Mouse (Mus musculus): ENCODE results near the gene Ang6. TPM values are rescaled to one million over a fixed set of nuclear protein-coding genes. Genes with fewer than 3 reads are reported as not detected.
"Not testable (repeated sequence)": the region's sequence is repeated elsewhere in the genome, so short reads cannot be mapped to it uniquely, and the experiment has no call there.

The Ang6 gene
- polyA plus RNA-seq (2015; fragmentation: Nextera tagmentation; extraction: Ambion mirVana): not detected in 2 replicates

DNA sequence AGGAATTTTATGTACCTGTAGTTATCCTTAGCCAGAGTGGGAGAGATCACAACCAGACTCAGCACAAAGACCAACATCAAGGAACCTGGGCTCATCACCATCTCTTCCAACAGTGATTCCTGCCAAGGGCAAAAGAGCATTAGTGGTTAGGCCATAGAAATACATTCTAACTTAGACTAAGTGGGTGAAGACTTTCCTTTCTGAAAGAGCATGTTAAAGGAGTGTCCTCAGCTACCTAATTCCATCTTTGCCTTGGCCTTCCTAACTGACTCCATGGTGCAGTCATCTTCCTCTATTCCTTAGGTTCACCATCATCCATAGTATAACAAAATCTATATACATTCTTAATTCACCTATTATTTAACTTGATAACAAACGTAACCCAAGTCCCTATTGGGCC is at the start of gene Ang6:
Gene Ang6 (minus strand): TSS at position 101 of the 400 bp plus-strand sequence.
- Histone ChIP-seq H3K4me2 (ENCODE audit: low read depth, low read length) (no peak within 1 kb of the TSS), H3K9me3 (ENCODE audit: control insufficient read depth, low read length) (no peaks in the 10 kb centered on the region), H3K4me1 (replicated peaks; ENCODE audit: control insufficient read depth, insufficient read depth, low read length) (no peaks in the 10 kb centered on the region), H3K27ac (ENCODE audit: low read length) (no peak within 1 kb of the TSS), H3K4me3 (ENCODE audit: low read length) (no peak within 1 kb of the TSS), H3K36me3 (ENCODE audit: control insufficient read depth, insufficient read depth, low read length) (no peaks in the 10 kb centered on the region), H3K9ac (ENCODE audit: low read length) (no peak within 1 kb of the TSS), H3K27me3 (ENCODE audit: control insufficient read depth, insufficient read depth, low read depth, low read length) (no peaks in the 10 kb centered on the region)
- no peak for ATAC-seq (ENCODE audit: low read depth)
- 80% methylated on average over 1 of the region's 1 CpGs for WGBS

GRCm38 (mm10) chr14:44046567-44046966 is 44.5 kb upstream of the Ang6 start:
- not testable (repeated sequence) for H3K9ac ChIP-seq (ENCODE audit: low read length)

GRCm38 (mm10) chr14:44031828-44032227 is 29.8 kb upstream of the Ang6 start:
- H3K36me3 ChIP-seq (ENCODE audit: control insufficient read depth, insufficient read depth, low read length); H3K4me3 ChIP-seq (ENCODE audit: low read length); H3K4me2 ChIP-seq (ENCODE audit: low read depth, low read length); H3K27ac ChIP-seq (ENCODE audit: low read length); ATAC-seq (ENCODE audit: low read depth); H3K27me3 ChIP-seq (ENCODE audit: control insufficient read depth, insufficient read depth, low read depth, low read length); H3K4me1 ChIP-seq (replicated peaks; ENCODE audit: control insufficient read depth, insufficient read depth, low read length); H3K9ac ChIP-seq (ENCODE audit: low read length); H3K9me3 ChIP-seq (ENCODE audit: control insufficient read depth, low read length): not testable (repeated sequence)
- 42% methylated on average over 1 of the region's 3 CpGs for WGBS

More at GRCm38 (mm10) chr14:44046567-44046966, 44.5 kb upstream of the Ang6 start:
- H3K4me2 ChIP-seq (ENCODE audit: low read depth, low read length); H3K36me3 ChIP-seq (ENCODE audit: control insufficient read depth, insufficient read depth, low read length); H3K4me1 ChIP-seq (replicated peaks; ENCODE audit: control insufficient read depth, insufficient read depth, low read length); H3K4me3 ChIP-seq (ENCODE audit: low read length); H3K27me3 ChIP-seq (ENCODE audit: control insufficient read depth, insufficient read depth, low read depth, low read length); ATAC-seq (ENCODE audit: low read depth); H3K27ac ChIP-seq (ENCODE audit: low read length); H3K9me3 ChIP-seq (ENCODE audit: control insufficient read depth, low read length): not testable (repeated sequence)
- WGBS: 79% methylated on average over 2 of the region's 2 CpGs

DNA sequence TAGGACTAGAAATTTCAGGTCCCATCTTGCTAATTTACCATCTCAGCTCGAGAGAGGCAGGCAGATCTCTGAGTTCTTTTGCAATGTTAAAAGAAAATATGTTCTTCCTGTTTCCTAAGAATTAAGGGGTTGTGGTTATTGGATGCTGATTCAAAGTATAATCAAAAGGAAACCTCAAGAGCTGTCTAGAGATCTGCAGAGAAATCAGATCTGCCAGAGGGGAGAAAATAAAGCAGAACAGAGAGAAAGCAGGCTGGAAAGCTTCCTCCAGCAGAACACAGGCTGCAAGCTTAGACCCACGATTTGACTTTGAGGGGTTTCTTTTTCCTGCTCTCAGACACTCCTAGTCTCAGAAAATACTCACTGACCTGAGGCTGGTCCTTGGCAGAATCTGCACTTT is 7.6 kb upstream of the Ang6 start:
- not testable (repeated sequence) for H3K4me3 ChIP-seq (ENCODE audit: low read length); H3K9me3 ChIP-seq (ENCODE audit: control insufficient read depth, low read length); H3K4me1 ChIP-seq (replicated peaks; ENCODE audit: control insufficient read depth, insufficient read depth, low read length); H3K27me3 ChIP-seq (ENCODE audit: control insufficient read depth, insufficient read depth, low read depth, low read length); H3K36me3 ChIP-seq (ENCODE audit: control insufficient read depth, insufficient read depth, low read length); H3K4me2 ChIP-seq (ENCODE audit: low read depth, low read length); ATAC-seq (ENCODE audit: low read depth); H3K27ac ChIP-seq (ENCODE audit: low read length); H3K9ac ChIP-seq (ENCODE audit: low read length)
- WGBS: 17% methylated on average over 2 of the region's 2 CpGs

DNA sequence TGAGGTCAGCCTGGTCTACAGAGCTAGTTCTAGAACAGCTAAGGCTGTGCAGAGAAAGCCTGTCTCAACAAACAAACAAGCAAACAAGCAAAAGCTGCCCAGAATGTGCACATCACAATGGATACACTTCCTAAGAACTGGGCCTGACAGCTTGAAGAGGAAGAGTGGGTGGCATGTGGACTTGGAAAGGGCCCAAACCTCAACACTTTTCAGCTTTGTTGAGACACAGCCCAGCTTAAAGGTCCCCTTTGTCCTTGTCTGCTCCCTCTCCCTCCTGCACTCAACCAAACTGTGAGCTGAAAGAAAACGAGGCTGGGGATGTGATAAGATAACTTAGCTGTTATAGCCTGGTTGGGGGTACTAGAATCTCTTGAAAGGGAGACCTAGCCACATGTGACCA is 6.0 kb upstream of the Ang6 start:
- WGBS: no CpG with 5 or more reads among the region's 1 CpGs

DNA sequence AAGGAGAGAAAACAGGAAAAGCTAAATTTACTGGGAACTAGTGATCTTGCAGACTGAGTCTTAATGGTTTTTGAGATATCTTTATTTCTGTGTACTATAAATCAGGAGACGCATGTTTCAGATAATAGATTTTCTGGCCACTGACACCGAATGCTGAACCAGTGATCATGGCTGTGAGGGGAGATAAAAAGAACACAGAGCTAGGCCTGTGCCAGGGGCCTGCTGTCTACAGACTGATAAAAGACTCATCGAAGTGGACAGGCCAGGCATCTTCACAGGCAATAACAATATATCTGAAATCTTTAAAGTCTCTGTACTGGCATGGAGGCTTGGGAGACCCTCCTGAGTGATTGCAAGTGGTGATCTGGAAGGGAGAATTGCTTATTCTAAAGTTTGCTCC is 469 bp downstream of the Ang6 start:
- H3K9ac ChIP-seq (ENCODE audit: low read length): no peak overlapping the region
- H3K9me3 ChIP-seq (ENCODE audit: control insufficient read depth, low read length): no peaks in the 10 kb centered on the region
- no peak overlapping the region for H3K27ac ChIP-seq (ENCODE audit: low read length)
- ATAC-seq (ENCODE audit: low read depth): no peak
- H3K36me3 ChIP-seq (ENCODE audit: control insufficient read depth, insufficient read depth, low read length): no peaks in the 10 kb centered on the region
- no peaks in the 10 kb centered on the region for H3K27me3 ChIP-seq (ENCODE audit: control insufficient read depth, insufficient read depth, low read depth, low read length)
- no peaks in the 10 kb centered on the region for H3K4me1 ChIP-seq (replicated peaks; ENCODE audit: control insufficient read depth, insufficient read depth, low read length)
- WGBS: 53% methylated on average over 3 of the region's 3 CpGs
- H3K4me3 ChIP-seq (ENCODE audit: low read length): no peak overlapping the region
- H3K4me2 ChIP-seq (ENCODE audit: low read depth, low read length): no peak overlapping the region

More for the DNA sequence above, 6.0 kb upstream of the Ang6 start:
- not testable (repeated sequence) for ATAC-seq (ENCODE audit: low read depth); H3K27me3 ChIP-seq (ENCODE audit: control insufficient read depth, insufficient read depth, low read depth, low read length); H3K4me2 ChIP-seq (ENCODE audit: low read depth, low read length); H3K36me3 ChIP-seq (ENCODE audit: control insufficient read depth, insufficient read depth, low read length); H3K9me3 ChIP-seq (ENCODE audit: control insufficient read depth, low read length); H3K27ac ChIP-seq (ENCODE audit: low read length); H3K9ac ChIP-seq (ENCODE audit: low read length); H3K4me3 ChIP-seq (ENCODE audit: low read length); H3K4me1 ChIP-seq (replicated peaks; ENCODE audit: control insufficient read depth, insufficient read depth, low read length)

GRCm38 (mm10) chr14:43998455-43999000 is 3.5 kb downstream of the Ang6 start:
- H3K4me1 ChIP-seq (replicated peaks; ENCODE audit: control insufficient read depth, insufficient read depth, low read length); H3K36me3 ChIP-seq (ENCODE audit: control insufficient read depth, insufficient read depth, low read length); H3K27me3 ChIP-seq (ENCODE audit: control insufficient read depth, insufficient read depth, low read depth, low read length); H3K4me3 ChIP-seq (ENCODE audit: low read length); H3K9me3 ChIP-seq (ENCODE audit: control insufficient read depth, low read length); H3K4me2 ChIP-seq (ENCODE audit: low read depth, low read length); ATAC-seq (ENCODE audit: low read depth); H3K27ac ChIP-seq (ENCODE audit: low read length); H3K9ac ChIP-seq (ENCODE audit: low read length): not testable (repeated sequence)
- WGBS: 72% methylated on average over 2 of the region's 2 CpGs

GRCm38 (mm10) chr14:43987404-43987803 is 14.7 kb downstream of the Ang6 start:
- H3K9me3 ChIP-seq (ENCODE audit: control insufficient read depth, low read length); H3K27me3 ChIP-seq (ENCODE audit: control insufficient read depth, insufficient read depth, low read depth, low read length); H3K9ac ChIP-seq (ENCODE audit: low read length); H3K27ac ChIP-seq (ENCODE audit: low read length); H3K4me3 ChIP-seq (ENCODE audit: low read length); H3K4me2 ChIP-seq (ENCODE audit: low read depth, low read length); H3K36me3 ChIP-seq (ENCODE audit: control insufficient read depth, insufficient read depth, low read length); ATAC-seq (ENCODE audit: low read depth); H3K4me1 ChIP-seq (replicated peaks; ENCODE audit: control insufficient read depth, insufficient read depth, low read length): not testable (repeated sequence)
- 11% methylated on average over 5 of the region's 5 CpGs for WGBS

DNA sequence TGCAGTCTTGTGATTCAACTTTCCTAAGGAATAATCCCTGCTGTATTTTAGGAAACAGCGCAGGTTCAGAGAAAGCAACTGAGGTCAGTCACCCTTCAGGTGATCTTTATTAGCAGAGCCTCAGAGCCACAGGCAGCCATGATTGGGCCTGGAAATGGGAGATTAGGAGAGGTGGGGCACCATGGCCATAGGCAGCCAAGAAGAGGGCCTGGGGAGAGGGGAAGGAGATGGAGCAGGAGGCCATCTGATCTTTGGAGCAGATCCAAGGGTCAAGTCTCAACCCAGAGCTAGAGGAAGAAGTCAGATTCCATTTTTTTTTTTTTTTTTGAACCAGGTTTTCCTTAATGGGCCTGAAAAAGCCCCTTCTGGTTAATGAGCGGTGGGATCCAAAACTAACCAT is 15.9 kb downstream of the Ang6 start:
- Histone ChIP-seq H3K9me3 (ENCODE audit: control insufficient read depth, low read length) (no peaks in the 10 kb centered on the region), H3K4me3 (ENCODE audit: low read length) (no peak overlapping the region), H3K4me1 (replicated peaks; ENCODE audit: control insufficient read depth, insufficient read depth, low read length) (no peaks in the 10 kb centered on the region), H3K27me3 (ENCODE audit: control insufficient read depth, insufficient read depth, low read depth, low read length) (no peaks in the 10 kb centered on the region), H3K4me2 (ENCODE audit: low read depth, low read length) (no peak overlapping the region), H3K36me3 (ENCODE audit: control insufficient read depth, insufficient read depth, low read length) (no peaks in the 10 kb centered on the region), H3K9ac (ENCODE audit: low read length) (no peak overlapping the region), H3K27ac (ENCODE audit: low read length) (no peak overlapping the region)
- WGBS: 88% methylated on average over 2 of the region's 2 CpGs
- ATAC-seq (ENCODE audit: low read depth): no peak

- Histone ChIP-seq H3K9ac (ENCODE audit: low read length) (no peak overlapping the region), H3K9me3 (ENCODE audit: control insufficient read depth, low read length) (no peaks in the 10 kb centered on the region), H3K27ac (ENCODE audit: low read length) (no peak overlapping the region), H3K36me3 (ENCODE audit: control insufficient read depth, insufficient read depth, low read length) (no peaks in the 10 kb centered on the region), H3K4me1 (replicated peaks; ENCODE audit: control insufficient read depth, insufficient read depth, low read length) (no peaks in the 10 kb centered on the region), H3K4me3 (ENCODE audit: low read length) (no peak overlapping the region), H3K27me3 (ENCODE audit: control insufficient read depth, insufficient read depth, low read depth, low read length) (no peaks in the 10 kb centered on the region), H3K4me2 (ENCODE audit: low read depth, low read length) (no peak overlapping the region)
- ATAC-seq (ENCODE audit: low read depth): peak; percentile 78
- 0% methylated on average over 3 of the region's 4 CpGs for WGBS
Observed at GRCm38 (mm10) chr14:43983897-43984296, 18.2 kb downstream of the Ang6 start.
